Mouse (Mus musculus): ENCODE measurements around the gene E2f2. TPM values are rescaled to one million over a fixed set of nuclear protein-coding genes. Genes with fewer than 3 reads are reported as not detected.
A peak's percentile ranks its signal among the peaks of the same experiment; 100 is the strongest.

The E2f2 gene
- 1 to 10 TPM; 4.3 to 6.8 TPM for total RNA-seq (2021)

- peak; percentile 74 to 81 for DNase-seq
- intact Hi-C loops (cut with DNase I) = no loop called here
These were observed at the start of gene E2f2 for GRCm38 (mm10) chr4:136172011-136172541. TSS of gene E2f2 (plus strand) at chr4:136172394.

GRCm38 (mm10) chr4:136123111-136123791 lies 48.9 kb upstream of the E2f2 start:
- peak; percentile 40 to 49 for DNase-seq
- intact Hi-C loops (cut with DNase I) = no loop called here

- intact Hi-C loops (cut with DNase I) = no loop called here
- no peak for DNase-seq
These were observed 48.4 kb upstream of the E2f2 start for GRCm38 (mm10) chr4:136123792-136124161.

- no peak for DNase-seq
- intact Hi-C loops (cut with DNase I) = no loop called here
These were observed 47.6 kb upstream of the E2f2 start for GRCm38 (mm10) chr4:136124581-136124980.

- DNase-seq = no peak
These were observed 46.7 kb upstream of the E2f2 start for GRCm38 (mm10) chr4:136125458-136125857.

GRCm38 (mm10) chr4:136126019-136126418 lies 46.2 kb upstream of the E2f2 start:
- intact Hi-C loops (cut with DNase I) = no loop called here
- DNase-seq = no peak

More at GRCm38 (mm10) chr4:136125458-136125857, 46.7 kb upstream of the E2f2 start:
- intact Hi-C loops (cut with DNase I) = no loop called here

GRCm38 (mm10) chr4:136127670-136128069 lies 44.5 kb upstream of the E2f2 start:
- intact Hi-C loops (cut with DNase I) = no loop called here
- no peak for DNase-seq

GRCm38 (mm10) chr4:136129842-136130241 lies 42.4 kb upstream of the E2f2 start:
- no peak for DNase-seq
- intact Hi-C loops (cut with DNase I) = no loop called here

- intact Hi-C loops (cut with DNase I) = no loop called here
- no peak for DNase-seq
These were observed 38.4 kb upstream of the E2f2 start for GRCm38 (mm10) chr4:136133801-136134200.

GRCm38 (mm10) chr4:136134418-136134977 lies 37.7 kb upstream of the E2f2 start:
- intact Hi-C loops (cut with DNase I) = no loop called here
- peak; percentile 54 to 69 for DNase-seq

- DNase-seq = peak; percentile 73 to 80
- intact Hi-C loops (cut with DNase I) = no loop called here
These were observed 37.0 kb upstream of the E2f2 start for GRCm38 (mm10) chr4:136134978-136135873.

GRCm38 (mm10) chr4:136135874-136136728 lies 36.1 kb upstream of the E2f2 start:
- peak; percentile 35 to 50 for DNase-seq
- intact Hi-C loops (cut with DNase I) = no loop called here

GRCm38 (mm10) chr4:136139326-136140110 lies 32.7 kb upstream of the E2f2 start:
- peak; percentile 47 to 59 for DNase-seq
- intact Hi-C loops (cut with DNase I) = no loop called here

- DNase-seq = peak; percentile 96 to 97
- intact Hi-C loops (cut with DNase I) = no loop called here
These were observed 31.6 kb upstream of the E2f2 start for GRCm38 (mm10) chr4:136140327-136141250.

- peak; percentile 48 to 51 for DNase-seq
- intact Hi-C loops (cut with DNase I) = no loop called here
These were observed 29.7 kb upstream of the E2f2 start for GRCm38 (mm10) chr4:136142267-136143192.

- intact Hi-C loops (cut with DNase I) = no loop called here
- peak; percentile 96 to 97 for DNase-seq
These were observed 28.8 kb upstream of the E2f2 start, which contains the start of gene Id3 for GRCm38 (mm10) chr4:136143193-136143976. TSS of gene Id3 (plus strand) at chr4:136143497.
